Mouse (Mus musculus): ENCODE data around the gene Sel1l3. TPM values are rescaled to one million over a fixed set of nuclear protein-coding genes. Genes with fewer than 3 reads are reported as not detected.

The Sel1l3 gene
- polyA plus RNA-seq, 3 experiments from 2014 or later, result 0.13 TPM; not detected in 2

GRCm38 (mm10) chr5:53078453-53078852 lies 135.3 kb downstream of the Sel1l3 start:
- no peak for ATAC-seq

DNA sequence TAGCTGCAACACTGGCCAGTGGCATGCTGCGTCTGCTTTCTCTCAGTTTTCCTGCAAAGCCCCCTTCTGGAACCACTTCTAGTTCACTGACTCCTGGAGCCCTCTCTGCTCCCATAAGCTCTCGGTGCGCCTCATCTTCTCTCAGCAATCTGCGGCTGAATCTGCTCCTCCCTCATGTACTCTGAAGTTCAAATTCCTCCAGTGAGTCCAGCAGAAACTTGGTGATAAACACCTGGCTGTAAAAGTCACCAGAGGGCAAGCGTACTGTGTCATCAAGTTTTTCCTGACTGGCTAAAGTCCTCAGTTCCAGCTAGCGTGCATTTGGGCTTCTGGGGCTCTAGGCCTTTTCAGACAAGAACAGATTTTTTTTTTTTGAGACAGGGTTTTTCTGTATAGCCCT lies 139.2 kb downstream of the Sel1l3 start:
- ATAC-seq, result no peak

DNA sequence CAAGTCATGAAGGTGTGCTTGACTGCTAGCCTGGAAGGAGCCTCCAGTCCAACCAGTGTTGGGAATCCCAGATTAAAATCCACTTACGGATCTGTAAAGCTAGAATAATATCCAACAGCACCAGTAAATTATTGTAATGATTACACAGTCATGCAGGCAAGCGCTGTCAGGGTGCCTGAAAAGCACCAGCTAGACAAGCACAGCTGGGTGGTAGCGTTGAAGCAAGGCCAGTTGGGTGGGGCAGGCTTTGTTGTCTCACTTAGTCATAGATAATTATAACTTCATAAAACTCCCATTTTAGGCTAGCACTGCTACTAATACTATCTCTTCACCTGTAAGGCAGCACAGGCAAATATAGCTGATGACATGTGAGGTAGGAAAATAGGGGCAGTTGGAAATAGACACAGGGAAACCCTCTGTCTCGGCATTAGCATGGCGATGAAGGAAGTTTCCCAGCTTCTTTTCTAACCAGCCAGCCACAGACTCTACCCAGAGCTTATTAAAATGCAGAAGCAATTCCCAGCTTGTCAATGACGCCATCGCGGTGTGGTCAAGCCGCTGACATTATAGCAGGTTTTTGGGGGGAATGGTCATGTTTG lies 152.1 kb downstream of the Sel1l3 start:
- ATAC-seq, result no peak

Other genes with a start within 250 kb of the Sel1l3 start
- gene Slc34a2, start 175.8 kb downstream of the Sel1l3 start, polyA plus RNA-seq (2017; shearing (Covaris generic)), result not detected
- gene Smim20, start 53.2 kb upstream of the Sel1l3 start, polyA plus RNA-seq (2017; shearing (Covaris generic)), result 100 to 1,000 TPM; 107 to 114 (median 113) TPM

Data from inflammation-experienced regulatory T-cells, adult 6 months (primary cell).